Mouse (Mus musculus) hindbrain, embryonic 12.5 days (tissue): Measurements from ENCODE around the gene Ptma. TPM values are rescaled to one million over a fixed set of nuclear protein-coding genes. Genes with fewer than 3 reads are reported as not detected.
"Not testable (repeated sequence)": the region's sequence is repeated elsewhere in the genome, so short reads cannot be mapped to it uniquely, and the experiment has no call there.

Experiments
- ATAC-seq: fragments of 200-750 bp; cut with Nextera tagmentation; 2 replicates; pipeline ENCODE4 v1.8.0; 2017; ENCODE audit warnings: moderate TSS enrichment; ENCODE audit not compliant: low FRiP score
- H3K27ac ChIP-seq: fragments of 300-500 bp; sonication (generic); 2 replicates; pipeline ENCODE4 v1.5.1; 2016; ENCODE audit warnings: mild to moderate bottlenecking
- H3K27me3 ChIP-seq: fragments of 300-500 bp; sonication (generic); 2 replicates; pipeline ENCODE4 v1.6.1; 2016; ENCODE audit warnings: mild to moderate bottlenecking
- H3K36me3 ChIP-seq: fragments of 300-500 bp; sonication (generic); 2 replicates; pipeline ENCODE4 v1.6.1; 2016; ENCODE audit warnings: mild to moderate bottlenecking
- H3K4me1 ChIP-seq: fragments of 300-500 bp; sonication (generic); 2 replicates; pipeline ENCODE4 v1.6.1; 2016
- H3K4me2 ChIP-seq: fragments of 300-500 bp; sonication (generic); replicated peaks from 2 replicates; pipeline ENCODE4 v1.6.1; 2016; ENCODE audit warnings: mild to moderate bottlenecking
- H3K4me3 ChIP-seq: fragments of 300-500 bp; sonication (generic); 2 replicates; pipeline ENCODE4 v1.5.1; 2016; ENCODE audit warnings: mild to moderate bottlenecking
- H3K9ac ChIP-seq: fragments of 300-500 bp; sonication (generic); 2 replicates; pipeline ENCODE4 v1.6.1; 2016; ENCODE audit warnings: mild to moderate bottlenecking, moderate library complexity
- H3K9me3 ChIP-seq: fragments of 300-500 bp; sonication (generic); replicated peaks from 2 replicates; pipeline ENCODE4 v1.6.1; 2016; ENCODE audit warnings: mild to moderate bottlenecking
- WGBS: fragments of 180-500 bp; shearing (Covaris S2); methylation state at CpG from one replicate; pipeline ENCODE4 v1.1.7; 2016; 5-methylcytosine and 5-hydroxymethylcytosine counted together
- polyA plus RNA-seq: library from polyadenylated mRNA; unstranded; fragments of >200 nt; fragmentation: Nextera tagmentation; extraction: Ambion mirVana; gene quantifications from 2 replicates; pipeline ENCODE4 v1.2.1, GENCODE M21; 2016

Ptma gene
- polyA plus RNA-seq, 1 experiment from 2014 or later, result 2,735 TPM

DNA sequence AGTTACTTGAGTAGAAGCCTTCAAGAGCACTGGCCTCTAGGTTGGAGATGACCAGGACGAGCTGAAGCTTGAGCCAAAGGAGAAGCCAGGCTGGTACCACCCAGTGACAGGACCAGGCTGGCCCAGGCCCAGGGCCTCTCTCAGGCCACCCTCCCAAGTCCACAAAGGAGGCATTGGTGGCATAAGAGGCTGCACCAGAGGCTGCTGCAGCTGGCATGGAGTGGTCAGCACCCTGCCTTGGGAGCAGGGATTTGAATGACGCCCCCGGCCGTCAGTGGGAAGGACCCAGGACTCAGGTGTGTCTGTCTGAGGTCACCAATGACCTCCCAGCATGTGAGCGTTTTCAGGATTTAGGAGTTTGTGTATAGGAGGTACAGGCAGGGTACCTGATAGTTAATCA lies 18.7 kb upstream of the Ptma start:
- Histone ChIP-seq H3K9me3 (no peaks in the 10 kb centered on the region), H3K4me1 (peaks cover 55% of the 10 kb centered on the region), H3K27me3 (no peaks in the 10 kb centered on the region), H3K27ac (no peak overlapping the region), H3K4me3 (no peak overlapping the region), H3K4me2 (no peak overlapping the region), H3K36me3 (no peaks in the 10 kb centered on the region), H3K9ac (no peak overlapping the region)
- no peak for ATAC-seq
- WGBS, result 87% methylated on average over 5 of the region's 5 CpGs

GRCm38 (mm10) chr1:86509410-86509809 lies 17.1 kb upstream of the Ptma start:
- WGBS, result 3% methylated on average over 7 of the region's 7 CpGs
- Histone ChIP-seq H3K9ac (no peak overlapping the region), H3K4me1 (peaks cover 45% of the 10 kb centered on the region), H3K27me3 (no peaks in the 10 kb centered on the region), H3K4me3 (no peak overlapping the region), H3K9me3 (no peaks in the 10 kb centered on the region), H3K27ac (peak overlapping the region; percentile 64), H3K36me3 (no peaks in the 10 kb centered on the region), H3K4me2 (no peak overlapping the region)
- ATAC-seq, result peak; percentile 68

DNA sequence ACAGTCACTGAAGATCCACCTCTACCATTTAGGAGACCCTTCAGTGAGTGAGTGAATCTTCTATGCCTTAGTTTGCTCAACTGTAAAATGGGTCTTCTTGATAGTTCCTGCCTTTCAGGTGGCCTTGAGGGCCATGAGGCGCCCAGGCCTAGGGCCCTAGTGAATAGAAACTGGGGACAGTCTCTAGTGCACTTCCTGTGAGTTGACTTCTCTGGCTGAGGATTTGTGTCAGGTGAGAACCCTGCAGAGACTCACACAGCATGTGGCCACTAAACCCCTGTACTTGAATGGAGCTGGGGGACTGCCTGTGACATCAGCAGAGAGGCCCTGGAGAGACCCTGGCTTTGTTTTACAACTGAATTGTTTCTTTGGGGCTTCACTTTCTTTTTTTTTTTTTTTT lies 16.3 kb upstream of the Ptma start:
- H3K4me2 ChIP-seq, result no peak overlapping the region
- H3K27me3 ChIP-seq, result no peaks in the 10 kb centered on the region
- H3K9ac ChIP-seq, result no peak overlapping the region; the same call in 1 of the 2 replicates
- H3K9me3 ChIP-seq, result no peaks in the 10 kb centered on the region
- H3K4me3 ChIP-seq, result no peak overlapping the region
- no peaks in the 10 kb centered on the region for H3K36me3 ChIP-seq
- no peak for ATAC-seq
- WGBS, result 85% methylated on average over 1 of the region's 1 CpGs
- H3K27ac ChIP-seq, result no peak overlapping the region
- H3K4me1 ChIP-seq, result peaks cover 36% of the 10 kb centered on the region

- Histone ChIP-seq H3K4me3 (no peak overlapping the region), H3K4me1 (peaks cover 32% of the 10 kb centered on the region), H3K9me3 (no peaks in the 10 kb centered on the region), H3K9ac (peak overlapping the region; percentile 45; the same call in 1 of the 2 replicates), H3K36me3 (no peaks in the 10 kb centered on the region), H3K27ac (peak overlapping the region; percentile 75), H3K27me3 (no peaks in the 10 kb centered on the region), H3K4me2 (no peak overlapping the region)
- ATAC-seq, result peak; percentile 49
- 45% methylated on average over 9 of the region's 9 CpGs for WGBS
Observed at GRCm38 (mm10) chr1:86510676-86511441, 15.7 kb upstream of the Ptma start.

DNA sequence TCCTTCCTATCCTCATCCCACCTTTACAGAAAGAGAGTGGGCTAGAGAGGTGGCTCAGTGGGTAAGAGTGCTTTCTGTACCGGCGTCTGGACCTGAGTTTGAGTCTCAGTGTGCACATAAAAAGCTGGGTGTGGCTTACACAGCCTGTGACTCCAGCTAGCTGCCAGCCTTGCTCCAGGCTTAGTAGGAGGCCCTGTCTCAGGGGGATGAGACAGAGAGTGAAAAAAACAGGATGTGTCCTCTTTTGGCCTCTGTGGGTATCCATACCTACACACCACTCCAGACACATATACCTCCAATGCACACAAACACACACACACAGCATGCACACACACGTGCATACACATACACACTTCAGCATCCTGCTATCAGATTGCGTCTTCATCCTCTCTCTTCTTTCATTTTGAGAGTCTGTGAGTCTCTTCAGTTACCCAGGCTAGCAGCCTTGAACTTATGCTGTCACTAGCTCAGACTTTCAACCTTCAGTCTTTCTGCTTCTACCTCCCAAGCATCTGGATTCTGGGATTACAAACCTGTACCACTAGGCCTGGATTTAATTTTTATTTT lies 14.3 kb upstream of the Ptma start:
- H3K27ac ChIP-seq, result 0 out of 2 replicates have a peak overlapping the region, but pooled peaks have one; percentile 75

DNA sequence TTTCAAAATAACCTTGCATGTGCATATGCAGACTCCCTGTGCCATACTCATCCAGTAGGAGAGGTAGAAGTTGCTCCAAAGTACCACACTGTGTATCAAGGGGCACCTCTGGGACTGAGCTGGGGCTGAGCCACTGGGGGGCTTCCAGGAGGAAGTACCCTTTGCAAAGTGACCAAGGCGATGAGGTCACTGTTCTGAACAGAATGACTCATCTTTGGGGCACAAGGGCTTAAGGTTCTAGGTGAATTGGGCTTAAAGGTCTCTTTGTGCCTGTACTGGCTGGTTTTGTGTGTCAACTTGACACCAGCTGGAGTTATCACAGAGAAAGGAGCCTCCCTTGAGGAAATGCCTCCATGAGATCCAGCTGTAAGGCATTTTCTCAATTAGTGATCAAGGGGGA lies 13.5 kb upstream of the Ptma start:
- H3K27me3 ChIP-seq, H3K27ac ChIP-seq, H3K9me3 ChIP-seq, ATAC-seq, H3K4me2 ChIP-seq, H3K9ac ChIP-seq, H3K36me3 ChIP-seq, H3K4me3 ChIP-seq: not testable (repeated sequence)
- WGBS, result 79% methylated on average over 1 of the region's 1 CpGs
- peaks cover 20% of the 10 kb centered on the region for H3K4me1 ChIP-seq

More for the DNA sequence above, 14.3 kb upstream of the Ptma start:
- Histone ChIP-seq H3K4me3 (no peak overlapping the region), H3K27me3 (no peaks in the 10 kb centered on the region), H3K4me2 (no peak overlapping the region), H3K4me1 (peaks cover 22% of the 10 kb centered on the region), H3K9ac (no peak overlapping the region), H3K36me3 (no peaks in the 10 kb centered on the region), H3K9me3 (no peaks in the 10 kb centered on the region)
- 86% methylated on average over 4 of the region's 4 CpGs for WGBS
- no peak for ATAC-seq

- ATAC-seq, result no peak
- no peaks in the 10 kb centered on the region for H3K9me3 ChIP-seq
- H3K27ac ChIP-seq, result no peak overlapping the region
- no peak overlapping the region for H3K4me3 ChIP-seq
- peaks cover 9% of the 10 kb centered on the region for H3K4me1 ChIP-seq
- H3K9ac ChIP-seq, result no peak overlapping the region
- no peaks in the 10 kb centered on the region for H3K27me3 ChIP-seq
- 67% methylated on average over 6 of the region's 6 CpGs for WGBS
- no peak overlapping the region for H3K4me2 ChIP-seq
- no peaks in the 10 kb centered on the region for H3K36me3 ChIP-seq
Observed at GRCm38 (mm10) chr1:86515715-86516410, 10.7 kb upstream of the Ptma start.

DNA sequence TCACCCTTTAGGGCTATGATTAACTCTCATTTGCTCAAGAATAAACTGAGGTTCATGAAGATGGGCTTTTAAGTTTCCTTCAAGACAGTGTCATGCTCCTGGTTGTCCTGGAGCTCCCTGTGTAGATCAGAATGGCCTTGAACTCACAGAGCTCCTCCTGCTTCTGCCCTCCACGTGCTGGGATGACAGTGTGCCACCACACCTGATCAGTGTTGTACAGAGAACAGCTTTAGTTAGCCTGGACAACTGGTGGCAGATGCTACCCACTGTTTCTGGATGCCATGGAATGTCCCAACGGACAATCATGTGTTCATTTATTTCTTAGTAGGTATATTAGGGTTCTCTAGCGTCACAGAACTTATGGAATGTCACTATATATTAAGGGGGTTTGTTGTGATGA lies 9.4 kb upstream of the Ptma start:
- no peak for ATAC-seq
- Histone ChIP-seq H3K4me3 (no peak overlapping the region), H3K4me1 (peaks cover 2% of the 10 kb centered on the region), H3K4me2 (no peak overlapping the region), H3K27me3 (no peaks in the 10 kb centered on the region), H3K9ac (no peak overlapping the region), H3K36me3 (no peaks in the 10 kb centered on the region), H3K9me3 (no peaks in the 10 kb centered on the region), H3K27ac (no peak overlapping the region)
- 64% methylated on average over 3 of the region's 3 CpGs for WGBS

DNA sequence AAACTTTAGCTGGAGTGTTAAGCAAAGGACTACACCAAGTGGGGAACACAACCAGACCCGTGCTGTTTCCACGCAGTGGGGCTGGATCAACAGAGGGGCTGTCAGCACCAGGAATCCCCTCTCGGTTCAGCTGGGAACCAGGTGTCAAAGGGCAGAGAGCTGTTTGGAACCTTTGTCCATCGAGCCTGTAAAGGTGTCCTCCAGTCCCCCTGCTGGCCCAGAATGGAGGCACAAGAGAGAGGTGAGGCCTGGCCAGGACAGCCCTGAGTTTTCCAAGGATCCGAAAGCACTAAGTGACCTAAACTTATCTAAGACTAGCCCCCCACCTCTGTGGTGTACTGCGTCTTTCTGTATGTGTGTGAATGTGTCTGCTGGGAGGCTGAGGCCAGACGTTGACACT lies 6.2 kb upstream of the Ptma start:
- no peak overlapping the region for H3K4me2 ChIP-seq
- H3K27ac ChIP-seq, result no peak overlapping the region
- H3K27me3 ChIP-seq, result no peaks in the 10 kb centered on the region
- WGBS, result 41% methylated on average over 7 of the region's 7 CpGs
- ATAC-seq, result no peak
- no peaks in the 10 kb centered on the region for H3K36me3 ChIP-seq
- peaks cover 20% of the 10 kb centered on the region for H3K4me1 ChIP-seq
- H3K9ac ChIP-seq, result no peak overlapping the region
- H3K4me3 ChIP-seq, result no peak overlapping the region
- H3K9me3 ChIP-seq, result no peaks in the 10 kb centered on the region

DNA sequence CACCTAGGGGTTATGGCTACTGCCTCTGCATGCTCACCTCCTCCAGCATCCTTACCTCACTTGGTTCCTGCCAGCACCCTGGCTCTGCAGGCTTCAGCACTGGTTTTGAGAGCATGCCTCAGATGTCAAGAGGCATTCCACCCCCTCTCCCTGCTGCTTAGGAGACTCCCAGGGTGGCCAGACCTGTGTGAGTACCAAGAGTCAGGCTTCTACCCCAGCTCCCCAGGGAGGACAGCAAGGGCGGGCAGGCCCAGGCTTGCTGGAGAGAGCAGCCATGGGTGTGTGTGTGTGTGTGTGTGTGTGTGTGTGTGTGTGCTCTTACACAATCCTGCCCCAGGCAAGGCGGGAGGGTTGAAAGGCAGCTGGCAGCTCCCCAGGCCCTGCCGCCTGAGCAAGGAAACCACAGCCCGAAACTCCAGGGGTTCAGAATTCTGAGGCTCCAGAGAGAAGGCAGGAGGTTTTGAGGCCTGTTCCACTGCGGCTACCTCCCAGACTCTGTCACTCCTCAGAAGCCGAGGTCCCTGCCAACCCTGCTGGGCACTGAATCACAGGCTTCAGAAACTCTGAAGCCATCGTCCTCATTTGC lies 4.1 kb upstream of the Ptma start:
- ATAC-seq, result no peak
- 44% methylated on average over 6 of the region's 7 CpGs for WGBS
- H3K27ac ChIP-seq, result peak overlapping the region; percentile 73

GRCm38 (mm10) chr1:86523776-86524618 lies 2.5 kb upstream of the Ptma start:
- Histone ChIP-seq H3K36me3 (0 out of 2 replicates have a peak, but pooled peaks cover 2% of the 10 kb centered on the region), H3K4me1 (peaks cover 20% of the 10 kb centered on the region), H3K27me3 (no peaks in the 10 kb centered on the region), H3K9me3 (no peaks in the 10 kb centered on the region), H3K4me2 (peak overlapping the region; percentile 93), H3K4me3 (no peak overlapping the region), H3K9ac (peak overlapping the region; percentile 61), H3K27ac (peak overlapping the region; percentile 100)
- no peak for ATAC-seq
- whole genome bisulfite sequencing, result 89% methylated on average over 8 of the region's 8 CpGs

More for the DNA sequence above, 4.1 kb upstream of the Ptma start:
- Histone ChIP-seq H3K9ac (peak overlapping the region; percentile 39), H3K36me3 (no peaks in the 10 kb centered on the region), H3K4me1 (peaks cover 20% of the 10 kb centered on the region), H3K27me3 (no peaks in the 10 kb centered on the region), H3K9me3 (no peaks in the 10 kb centered on the region), H3K4me2 (no peak overlapping the region), H3K4me3 (no peak overlapping the region)
